Mouse (Mus musculus) B cell, adult 2 months (primary cell): ENCODE measurements around the gene Hoxb8.

Experiments
- DNase-seq, 2 experiments: peaks; one replicate each; pipeline ENCODE4 v3.0.0; 2022

The Hoxb8 gene

GRCm38 (mm10) chr11:96268031-96268745 lies 13.5 kb upstream of the Hoxb8 start:
- no peak for DNase-seq

- DNase-seq: no peak
Measured at GRCm38 (mm10) chr11:96269869-96270268, 11.8 kb upstream of the Hoxb8 start.

- no peak for DNase-seq
Measured at GRCm38 (mm10) chr11:96270996-96271540, 10.6 kb upstream of the Hoxb8 start, which contains the start of gene Hoxb9. Gene Hoxb9 (plus strand): TSS chr11:96271457.

GRCm38 (mm10) chr11:96271541-96272011 lies 10.1 kb upstream of the Hoxb8 start:
- DNase-seq: no peak

GRCm38 (mm10) chr11:96272024-96272921 lies 9.4 kb upstream of the Hoxb8 start:
- no peak for DNase-seq

- DNase-seq: no peak
Measured at GRCm38 (mm10) chr11:96274428-96274827, 7.3 kb upstream of the Hoxb8 start.

GRCm38 (mm10) chr11:96275896-96276295 lies 5.8 kb upstream of the Hoxb8 start:
- no peak for DNase-seq

GRCm38 (mm10) chr11:96277151-96278044 lies 4.3 kb upstream of the Hoxb8 start:
- DNase-seq: no peak

GRCm38 (mm10) chr11:96278324-96278723 lies 3.4 kb upstream of the Hoxb8 start:
- no peak for DNase-seq

- peak; percentile 89 to 90 for DNase-seq
Measured at GRCm38 (mm10) chr11:96278773-96279172, 2.9 kb upstream of the Hoxb8 start.

GRCm38 (mm10) chr11:96279421-96280233 lies 2.1 kb upstream of the Hoxb8 start:
- DNase-seq: peak in 1 of 2 experiments; percentile 18

GRCm38 (mm10) chr11:96280399-96281378 lies 1.0 kb upstream of the Hoxb8 start:
- DNase-seq: no peak

- no peak for DNase-seq
Measured at GRCm38 (mm10) chr11:96281396-96281795, 309 bp upstream of the Hoxb8 start.

- no peak for DNase-seq
Measured at GRCm38 (mm10) chr11:96282795-96283430, 1.2 kb downstream of the Hoxb8 start.

- DNase-seq: peak; percentile 55 to 56
Measured at GRCm38 (mm10) chr11:96284041-96284749, 2.5 kb downstream of the Hoxb8 start.

- DNase-seq: no peak
Measured at GRCm38 (mm10) chr11:96284774-96285734, 3.3 kb downstream of the Hoxb8 start.
